Mouse (Mus musculus) intestine, embryonic 15.5 days (tissue): ENCODE results near the gene Mcub. TPM values are rescaled to one million over a fixed set of nuclear protein-coding genes. Genes with fewer than 3 reads are reported as not detected.

Source experiments
- ATAC-seq: fragments of 200-750 bp; cut with Nextera tagmentation; 2 replicates; pipeline ENCODE4 v1.8.0; 2017; ENCODE audit warnings: moderate TSS enrichment, moderate library complexity
- H3K27ac ChIP-seq: fragments of 300-500 bp; sonication (generic); 2 replicates; pipeline ENCODE4 v1.5.1; 2015; ENCODE audit warnings: mild to moderate bottlenecking, inconsistent platforms
- H3K27me3 ChIP-seq: fragments of 300-500 bp; sonication (generic); replicated peaks from 2 replicates; pipeline ENCODE4 v1.6.1; 2015; ENCODE audit warnings: inconsistent platforms
- H3K36me3 ChIP-seq: fragments of 300-500 bp; sonication (generic); 2 replicates; pipeline ENCODE4 v1.6.1; 2015; ENCODE audit warnings: inconsistent platforms
- H3K4me1 ChIP-seq: fragments of 300-500 bp; sonication (generic); replicated peaks from 2 replicates; pipeline ENCODE4 v1.6.1; 2015; ENCODE audit warnings: inconsistent platforms
- H3K4me2 ChIP-seq: fragments of 300-500 bp; sonication (generic); replicated peaks from 2 replicates; pipeline ENCODE4 v1.6.1; 2015; ENCODE audit warnings: mild to moderate bottlenecking, inconsistent platforms
- H3K4me3 ChIP-seq: fragments of 300-500 bp; sonication (generic); replicated peaks from 2 replicates; pipeline ENCODE4 v1.5.1; 2015; ENCODE audit warnings: inconsistent platforms
- H3K9ac ChIP-seq: fragments of 300-500 bp; sonication (generic); 2 replicates; pipeline ENCODE4 v1.6.1; 2015; ENCODE audit warnings: inconsistent platforms
- H3K9me3 ChIP-seq: fragments of 300-500 bp; sonication (generic); 2 replicates; pipeline ENCODE4 v1.6.1; 2016; ENCODE audit warnings: inconsistent platforms
- WGBS: fragments of 180-500 bp; shearing (Covaris S2); methylation state at CpG from one replicate; pipeline ENCODE4 v1.1.7; 2015; 5-methylcytosine and 5-hydroxymethylcytosine counted together
- polyA plus RNA-seq: library from polyadenylated mRNA; unstranded; fragments of >200 nt; fragmentation: Nextera tagmentation; extraction: Ambion mirVana; gene quantifications from 2 replicates; pipeline ENCODE4 v1.2.1, GENCODE M21; 2015

The Mcub gene
- polyA plus RNA-seq, 1 experiment from 2014 or later: 3.5 TPM

DNA sequence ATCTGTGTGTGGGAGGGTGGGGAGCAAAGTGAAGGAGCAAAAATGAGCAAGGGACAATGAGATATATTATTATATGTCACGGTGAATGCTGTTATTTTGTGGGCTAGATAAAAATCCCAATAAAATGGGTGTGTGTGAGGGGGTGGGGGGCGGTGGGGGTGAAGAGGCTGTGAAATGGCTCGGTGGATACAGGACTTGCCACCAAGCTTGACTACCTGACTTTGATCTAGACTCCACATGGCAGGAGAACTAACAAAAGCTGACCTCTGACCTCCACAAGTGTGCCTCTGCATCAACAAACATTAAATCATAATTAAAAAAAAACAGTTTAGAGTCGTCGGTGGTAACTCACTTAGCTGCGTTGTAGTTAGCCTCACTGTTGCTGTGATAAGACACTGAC, 9.5 kb upstream of the Mcub start:
- H3K4me1 ChIP-seq: no peaks in the 10 kb centered on the region
- no peak overlapping the region for H3K27ac ChIP-seq
- no peak overlapping the region for H3K4me2 ChIP-seq
- no peaks in the 10 kb centered on the region for H3K9me3 ChIP-seq
- no peak overlapping the region for H3K9ac ChIP-seq
- WGBS: 22% methylated on average over 6 of the region's 6 CpGs
- no peak overlapping the region for H3K4me3 ChIP-seq
- peaks cover 12% of the 10 kb centered on the region for H3K36me3 ChIP-seq
- no peaks in the 10 kb centered on the region for H3K27me3 ChIP-seq
- ATAC-seq: no peak

DNA sequence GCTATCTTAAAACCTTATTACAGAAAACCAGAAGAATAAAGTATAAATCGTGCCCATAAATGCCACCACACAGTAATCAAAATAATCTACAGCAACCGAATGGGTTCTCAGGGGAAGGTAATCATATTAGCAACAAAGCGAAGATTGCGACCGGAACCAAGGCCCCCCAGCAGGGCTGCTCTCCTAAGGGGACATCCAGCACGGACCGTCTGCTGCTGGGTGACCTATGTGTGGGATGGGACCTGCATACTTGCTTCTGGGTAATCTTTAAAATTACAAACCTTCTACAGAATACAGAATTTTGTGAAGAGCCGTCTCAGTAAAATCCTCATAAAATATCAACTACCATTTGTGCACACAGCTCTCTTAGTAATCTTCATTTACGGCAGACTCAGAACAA, 8.7 kb upstream of the Mcub start:
- Histone ChIP-seq H3K36me3 (peaks cover 10% of the 10 kb centered on the region), H3K9me3 (no peaks in the 10 kb centered on the region), H3K4me1 (no peaks in the 10 kb centered on the region), H3K4me3 (no peak overlapping the region), H3K27ac (no peak overlapping the region), H3K4me2 (no peak overlapping the region), H3K27me3 (no peaks in the 10 kb centered on the region), H3K9ac (no peak overlapping the region)
- no peak for ATAC-seq
- 81% methylated on average over 9 of the region's 9 CpGs for WGBS

DNA sequence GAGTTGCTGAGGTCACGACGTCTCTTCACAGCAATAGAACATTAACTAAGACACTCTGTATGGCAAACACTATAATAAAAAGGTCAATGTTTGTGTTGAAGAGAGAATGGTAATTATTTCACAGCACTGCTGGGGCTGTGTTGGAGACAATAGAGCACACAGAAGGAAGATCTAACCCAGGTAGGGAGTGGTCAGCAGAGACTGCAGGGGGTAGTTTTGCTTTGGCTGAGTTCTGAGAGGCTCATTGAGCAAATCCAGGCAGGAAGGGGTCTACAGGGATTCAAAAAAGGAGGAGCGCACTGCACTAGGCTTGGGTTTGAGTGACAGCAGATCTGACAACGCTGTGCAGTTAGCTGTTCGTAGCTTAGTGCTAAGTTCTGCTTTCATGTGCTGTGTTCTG, 6.3 kb upstream of the Mcub start:
- no peak overlapping the region for H3K9ac ChIP-seq
- H3K4me2 ChIP-seq: no peak overlapping the region
- no peaks in the 10 kb centered on the region for H3K36me3 ChIP-seq
- WGBS: 73% methylated on average over 5 of the region's 5 CpGs
- H3K27me3 ChIP-seq: no peaks in the 10 kb centered on the region
- ATAC-seq: no peak
- H3K9me3 ChIP-seq: no peaks in the 10 kb centered on the region
- no peak overlapping the region for H3K4me3 ChIP-seq
- H3K27ac ChIP-seq: no peak overlapping the region
- H3K4me1 ChIP-seq: no peaks in the 10 kb centered on the region

DNA sequence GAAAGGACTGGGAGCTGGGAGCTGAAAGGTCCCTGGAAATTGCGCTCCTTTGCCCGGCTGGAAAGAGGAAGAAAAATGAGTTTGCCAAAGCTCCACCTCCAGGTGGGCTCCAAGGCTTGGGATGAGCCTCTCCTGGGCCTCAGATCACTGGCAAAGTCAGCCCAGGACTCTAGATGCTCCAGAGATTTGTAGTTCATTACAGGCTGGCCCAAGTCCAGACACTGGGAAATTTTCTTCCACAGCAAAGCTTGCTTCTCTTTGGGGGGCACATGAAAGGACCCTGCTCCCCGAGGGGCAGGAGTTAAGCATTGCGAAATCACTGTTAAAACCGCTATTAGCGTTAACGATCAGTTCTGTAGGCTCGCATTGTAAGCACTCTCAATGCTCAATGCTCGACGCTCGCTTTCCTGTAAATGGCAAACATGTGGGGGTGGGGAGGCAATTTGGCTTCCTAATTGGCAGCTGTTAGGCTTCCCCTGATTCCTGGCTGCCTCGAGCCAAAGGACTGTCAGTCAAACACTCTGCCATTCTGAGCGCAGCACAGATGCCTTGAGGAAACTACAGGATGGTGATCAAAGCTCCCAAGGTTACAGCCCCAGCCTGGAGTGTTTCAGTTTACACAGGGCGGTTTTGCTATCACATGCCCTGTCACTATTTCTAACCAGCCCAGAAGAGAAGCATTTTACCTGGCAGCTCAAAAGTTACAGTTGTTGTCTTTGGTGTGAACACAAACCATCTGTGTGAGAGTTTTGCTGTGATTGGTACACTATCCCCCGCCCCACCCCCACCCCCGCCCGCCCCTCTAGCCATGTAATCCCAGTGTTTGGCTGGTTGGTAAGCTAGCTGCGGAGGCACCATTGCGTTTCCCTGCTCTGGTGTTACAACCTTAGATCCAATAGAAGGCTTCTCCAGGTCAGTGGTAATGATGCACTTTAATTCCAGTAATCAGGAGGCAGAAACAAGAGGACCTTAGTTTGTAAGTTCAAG, 816 bp upstream of the Mcub start:
- no peak overlapping the region for H3K27ac ChIP-seq
- ATAC-seq: peak; percentile 59
- H3K4me1 ChIP-seq: peaks cover 18% of the 10 kb centered on the region
- no peaks in the 10 kb centered on the region for H3K9me3 ChIP-seq
- peak overlapping the region; percentile 62 for H3K4me3 ChIP-seq
- H3K27me3 ChIP-seq: peaks cover 14% of the 10 kb centered on the region
- peak overlapping the region; percentile 100 for H3K4me2 ChIP-seq
- H3K36me3 ChIP-seq: no peaks in the 10 kb centered on the region
- no peak overlapping the region for H3K9ac ChIP-seq
- 11% methylated on average over 19 of the region's 19 CpGs for WGBS

DNA sequence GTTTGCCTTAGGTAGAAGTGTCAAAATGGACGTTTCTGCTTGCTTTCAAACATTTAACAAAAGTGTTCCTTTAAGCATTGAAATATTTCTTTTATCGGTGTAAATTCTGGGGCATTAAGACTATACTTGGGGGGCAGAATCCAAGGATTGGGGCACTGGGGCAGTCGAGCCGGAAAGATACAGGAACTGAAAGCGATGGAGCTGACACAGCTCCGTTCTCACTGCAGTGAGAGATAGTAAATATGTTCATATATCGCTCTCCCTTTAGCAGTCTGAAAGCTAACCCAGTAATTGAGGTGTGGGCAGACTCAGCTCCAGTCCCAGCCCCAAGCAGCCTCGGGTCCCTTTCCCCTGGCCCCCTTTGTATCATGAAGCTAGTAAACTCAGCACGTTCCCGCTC, 975 bp downstream of the Mcub start:
- WGBS: 38% methylated on average over 10 of the region's 10 CpGs
- ATAC-seq: no peak
- Histone ChIP-seq H3K9ac (no peak overlapping the region), H3K36me3 (no peaks in the 10 kb centered on the region), H3K4me2 (peak overlapping the region; percentile 100), H3K4me1 (peaks cover 18% of the 10 kb centered on the region), H3K9me3 (no peaks in the 10 kb centered on the region), H3K4me3 (peak overlapping the region; percentile 62), H3K27me3 (peaks cover 14% of the 10 kb centered on the region), H3K27ac (no peak overlapping the region)

DNA sequence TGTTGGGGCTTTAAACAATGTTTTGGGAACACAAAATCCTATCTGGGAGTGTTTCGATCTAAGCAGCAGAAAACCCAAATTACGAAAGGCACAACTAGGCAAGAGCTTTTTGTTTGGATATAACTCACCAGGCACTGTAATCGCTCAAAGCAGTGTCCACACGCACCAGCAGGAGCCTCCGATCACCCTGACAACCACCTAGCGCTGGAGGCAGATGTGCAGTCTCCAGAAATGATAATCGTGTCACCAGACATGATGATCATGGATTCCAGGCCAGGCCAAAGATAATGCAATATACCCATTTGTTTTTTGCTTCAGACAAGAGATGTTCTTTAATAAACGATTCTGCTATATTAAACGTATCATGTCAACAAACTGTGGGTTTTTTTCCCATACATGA, 2.1 kb downstream of the Mcub start:
- Histone ChIP-seq H3K36me3 (no peaks in the 10 kb centered on the region), H3K4me3 (no peak overlapping the region), H3K9me3 (no peaks in the 10 kb centered on the region), H3K27me3 (peaks cover 14% of the 10 kb centered on the region), H3K9ac (no peak overlapping the region), H3K4me1 (peaks cover 18% of the 10 kb centered on the region), H3K27ac (no peak overlapping the region), H3K4me2 (no peak overlapping the region)
- no peak for ATAC-seq
- 60% methylated on average over 9 of the region's 9 CpGs for WGBS

DNA sequence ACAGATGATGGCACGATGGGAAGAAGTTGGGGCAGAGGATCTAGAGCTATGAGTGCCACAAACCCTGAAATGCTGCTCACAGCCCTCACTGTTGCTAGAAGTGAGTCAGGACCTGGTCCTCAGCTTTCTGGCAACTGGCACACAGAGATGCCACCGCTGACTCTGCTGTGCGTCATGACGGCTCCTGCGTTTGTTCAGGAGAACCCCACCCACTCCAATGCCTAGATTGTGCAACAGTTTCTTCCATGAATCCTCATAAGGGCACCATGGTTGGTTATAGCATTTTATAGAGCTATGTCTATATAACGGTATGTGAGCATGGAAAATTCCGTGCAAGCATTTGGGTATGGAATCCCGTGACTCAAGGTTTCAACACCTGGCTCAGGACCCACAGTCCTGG, 5.3 kb downstream of the Mcub start:
- Histone ChIP-seq H3K36me3 (no peaks in the 10 kb centered on the region), H3K27ac (no peak overlapping the region), H3K9ac (no peak overlapping the region), H3K9me3 (no peaks in the 10 kb centered on the region), H3K4me3 (no peak overlapping the region), H3K4me1 (peaks cover 7% of the 10 kb centered on the region), H3K4me2 (no peak overlapping the region), H3K27me3 (peaks cover 12% of the 10 kb centered on the region)
- no peak for ATAC-seq
- 89% methylated on average over 8 of the region's 8 CpGs for WGBS

DNA sequence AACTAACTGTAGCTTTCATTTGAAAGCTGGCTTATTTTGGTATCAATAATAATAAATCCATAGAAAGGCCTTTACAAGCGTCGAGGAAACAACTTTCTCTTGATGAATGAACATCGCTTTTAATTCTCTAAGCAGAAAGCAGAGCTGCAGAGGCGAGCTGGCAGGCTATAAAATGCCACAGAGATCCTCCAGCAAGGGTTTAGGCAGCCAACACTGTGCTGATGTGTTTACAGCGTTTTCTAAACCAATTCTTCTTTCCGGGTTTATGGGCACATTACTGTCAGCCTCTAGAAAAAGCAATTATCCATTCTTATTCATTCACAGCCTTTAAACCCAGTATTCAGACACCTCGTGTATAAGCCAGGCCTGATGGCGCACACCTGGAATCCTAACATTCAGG, 7.5 kb downstream of the Mcub start:
- 60% methylated on average over 8 of the region's 8 CpGs for WGBS
- H3K27ac ChIP-seq: no peak overlapping the region
- no peak for ATAC-seq

DNA sequence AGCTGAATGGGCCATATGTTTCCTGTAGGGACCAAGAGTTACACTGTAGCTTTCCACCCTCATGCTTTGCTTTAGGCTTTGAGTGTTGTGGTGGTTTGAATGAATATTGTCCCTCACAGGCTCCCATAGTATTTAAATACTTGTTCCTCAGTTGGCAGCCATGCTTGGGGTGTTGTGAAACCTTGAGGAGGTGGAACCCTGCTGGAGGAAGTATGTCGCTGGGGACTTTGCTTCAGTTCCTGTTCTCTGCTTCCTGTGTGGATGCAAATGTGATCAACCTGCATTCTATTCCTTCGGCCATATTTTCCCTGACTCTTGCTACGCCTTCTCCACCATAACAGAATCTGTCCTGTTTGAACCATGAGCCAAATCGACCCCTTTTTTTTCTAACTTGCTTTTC, 16.7 kb downstream of the Mcub start:
- Histone ChIP-seq H3K4me3 (no peak overlapping the region), H3K9ac (no peak overlapping the region), H3K4me2 (no peak overlapping the region), H3K36me3 (no peaks in the 10 kb centered on the region), H3K9me3 (no peaks in the 10 kb centered on the region), H3K27me3 (no peaks in the 10 kb centered on the region), H3K27ac (no peak overlapping the region), H3K4me1 (no peaks in the 10 kb centered on the region)
- no peak for ATAC-seq
- 86% methylated on average over 4 of the region's 4 CpGs for WGBS

More for the DNA sequence above, 7.5 kb downstream of the Mcub start:
- no peaks in the 10 kb centered on the region for H3K36me3 ChIP-seq
- no peaks in the 10 kb centered on the region for H3K27me3 ChIP-seq
- no peak overlapping the region for H3K9ac ChIP-seq
- no peak overlapping the region for H3K4me3 ChIP-seq
- H3K4me2 ChIP-seq: no peak overlapping the region
- no peaks in the 10 kb centered on the region for H3K9me3 ChIP-seq
- H3K4me1 ChIP-seq: no peaks in the 10 kb centered on the region

DNA sequence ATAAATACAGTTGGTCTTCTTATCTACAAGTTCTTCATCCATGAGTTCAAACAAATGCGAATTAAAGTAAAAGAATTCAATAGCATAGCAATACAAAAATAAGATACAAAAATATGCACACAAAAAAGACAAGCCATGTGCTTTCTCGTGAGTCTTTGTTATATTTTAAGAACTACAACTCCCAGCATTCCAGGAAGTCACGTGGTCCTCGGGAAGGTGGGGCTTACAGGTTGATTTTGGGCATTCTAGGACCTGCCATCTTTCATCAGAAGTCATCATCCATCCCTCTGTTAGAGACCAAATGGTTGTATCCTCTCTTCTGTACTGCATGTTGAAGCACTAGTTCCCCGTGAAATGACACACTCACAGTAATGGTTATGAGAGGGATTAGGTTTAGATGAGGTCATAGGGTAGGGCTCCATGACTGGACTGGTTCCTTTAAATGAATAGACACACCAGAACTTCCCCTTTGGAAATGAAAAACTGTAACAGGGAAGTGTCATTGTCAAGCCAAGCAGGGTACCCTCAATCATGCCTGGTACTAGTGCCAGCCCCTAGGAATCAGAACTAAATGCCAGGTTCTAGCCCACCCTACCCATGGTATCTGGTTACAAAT, 20.7 kb downstream of the Mcub start:
- no peak overlapping the region for H3K27ac ChIP-seq
- H3K4me2 ChIP-seq: no peak overlapping the region
- no peaks in the 10 kb centered on the region for H3K27me3 ChIP-seq
- H3K9me3 ChIP-seq: no peaks in the 10 kb centered on the region
- H3K36me3 ChIP-seq: no peaks in the 10 kb centered on the region
- H3K4me1 ChIP-seq: no peaks in the 10 kb centered on the region
- WGBS: 84% methylated on average over 5 of the region's 5 CpGs
- no peak for ATAC-seq
- H3K9ac ChIP-seq: no peak overlapping the region
- H3K4me3 ChIP-seq: no peak overlapping the region

DNA sequence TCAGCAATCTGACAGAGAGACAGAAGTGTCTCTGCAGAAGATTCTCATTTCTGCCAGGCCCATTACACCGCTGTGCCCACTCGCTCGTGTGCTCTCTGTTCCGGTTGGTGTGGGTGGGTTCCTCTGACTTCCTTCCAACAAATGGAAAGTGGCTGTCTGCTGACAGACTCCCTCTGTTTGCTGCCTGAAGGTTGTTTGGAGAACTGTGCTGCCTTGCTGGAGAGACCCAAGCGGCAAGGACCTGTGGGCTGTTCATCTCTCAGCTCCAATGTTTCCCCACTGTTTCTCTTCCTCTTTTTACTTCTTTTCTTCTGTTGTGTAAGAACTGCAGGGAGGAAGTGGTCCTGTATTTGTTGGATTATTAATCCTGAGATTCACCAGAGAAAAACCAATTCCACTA, 21.6 kb downstream of the Mcub start:
- H3K27me3 ChIP-seq: no peaks in the 10 kb centered on the region
- H3K9me3 ChIP-seq: no peaks in the 10 kb centered on the region
- no peak overlapping the region for H3K27ac ChIP-seq
- no peaks in the 10 kb centered on the region for H3K36me3 ChIP-seq
- H3K9ac ChIP-seq: no peak overlapping the region
- no peaks in the 10 kb centered on the region for H3K4me1 ChIP-seq
- ATAC-seq: no peak
- no peak overlapping the region for H3K4me2 ChIP-seq
- no peak overlapping the region for H3K4me3 ChIP-seq
- WGBS: 84% methylated on average over 5 of the region's 5 CpGs

DNA sequence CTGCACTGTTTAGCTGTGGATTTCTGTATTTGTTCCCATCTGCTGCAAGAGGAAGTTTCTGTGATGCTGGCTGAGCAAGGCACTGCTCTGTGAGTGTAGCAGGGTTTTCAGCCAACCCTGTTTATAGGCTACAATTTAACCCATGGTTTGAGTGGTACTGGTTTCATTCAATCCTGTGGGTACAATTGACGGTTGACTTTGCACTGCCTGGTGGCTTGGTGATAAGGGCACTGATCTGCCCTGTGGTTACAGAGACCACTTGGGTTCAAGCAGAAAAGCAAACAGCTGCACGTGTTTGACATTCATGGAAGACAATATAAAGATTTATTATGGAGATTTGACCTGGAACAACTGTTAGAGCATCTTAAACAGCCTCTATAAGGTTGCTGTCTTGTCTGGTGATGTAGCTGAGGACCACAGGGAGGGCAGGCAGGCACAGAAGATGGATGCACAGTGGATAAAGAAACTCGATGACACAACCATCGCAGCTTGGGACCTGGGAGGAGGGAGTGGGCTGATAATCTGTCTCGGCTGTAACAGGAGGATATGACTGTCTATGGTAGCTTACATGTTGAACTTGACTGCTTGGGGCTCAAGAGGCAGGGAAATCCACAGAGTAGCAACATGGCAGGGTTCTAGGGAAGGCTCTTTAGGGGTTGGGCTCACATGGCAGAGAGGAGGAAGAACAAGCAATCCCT, 23.6 kb downstream of the Mcub start:
- no peaks in the 10 kb centered on the region for H3K36me3 ChIP-seq
- no peak overlapping the region for H3K4me2 ChIP-seq
- no peaks in the 10 kb centered on the region for H3K27me3 ChIP-seq
- ATAC-seq: no peak
- no peaks in the 10 kb centered on the region for H3K4me1 ChIP-seq
- no peaks in the 10 kb centered on the region for H3K9me3 ChIP-seq
- H3K4me3 ChIP-seq: no peak overlapping the region
- H3K27ac ChIP-seq: no peak overlapping the region
- no peak overlapping the region for H3K9ac ChIP-seq
- WGBS: 48% methylated on average over 5 of the region's 5 CpGs
